ENCODE assay signal across 9 mouse cellular contexts in the genomic region with DNA sequence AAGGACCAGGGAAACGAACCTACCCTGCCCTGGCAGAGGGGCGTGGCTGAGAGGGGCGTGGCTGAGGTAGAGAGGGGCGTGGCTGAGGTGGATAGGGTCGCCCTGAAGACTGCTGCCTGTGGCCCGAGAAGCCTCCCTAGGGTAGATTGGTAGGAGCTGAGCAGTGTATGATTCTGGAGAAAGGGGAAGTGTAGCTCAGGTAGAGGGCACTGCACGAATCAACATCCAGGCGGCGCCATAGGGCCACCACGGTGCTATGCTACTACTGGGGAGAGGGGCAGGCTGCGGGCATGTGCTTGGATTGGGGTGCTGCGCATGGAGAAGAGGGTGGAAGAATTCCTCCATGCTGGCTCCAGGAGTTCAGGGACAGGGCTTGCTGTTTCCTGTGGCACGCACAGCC. TPM values are rescaled to one million over a fixed set of nuclear protein-coding genes. Genes with fewer than 3 reads are reported as not detected.
DNase-seq lines count a peak whose midpoint lies in the region; ATAC-seq and TF ChIP-seq lines count a peak whose summit lies in the region.
"Had no signal": no experiment of that assay in that cellular context is flagged by ENCODE, and none has a peak within 500 bp of the region (broad histone marks: within the 10 kb centered on the region; RNA-seq: fewer than 3 reads in every experiment).

No protein-coding gene starts in this region.

- H3K79me2 ChIP-seq in CH12.LX (replicated peaks; ENCODE audit: control insufficient read depth, extremely low read depth, insufficient read depth, poor library complexity, severe bottlenecking), result no peaks in the 10 kb centered on the region

- 46% methylated on average over 13 of the region's 13 CpGs for WGBS in hindbrain, embryonic 15.5 days
- WGBS in hindbrain, embryonic 14.5 days, result 46% methylated on average over 13 of the region's 13 CpGs

- DNase-seq in hindbrain, embryonic 14.5 days (ENCODE audit: low spot score), result no peak
- DNase-seq in CH12.LX (ENCODE audit: extremely low read depth), result peak; percentile 6
- peak; percentile 88 for DNase-seq in ZHBTc4 (ENCODE audit: low read depth, low spot score)
- DNase-seq in cerebellum, adult 9-10 months, result no peak
- no peak for DNase-seq in Muller cell, postnatal 12 days (ENCODE audit: inconsistent ontology term)
- no peak for DNase-seq in gastrocnemius, postnatal 14 days

- H3K4me2 ChIP-seq in hindbrain, embryonic 15.5 days, result 0 out of 2 replicates have a peak overlapping the region, but pooled peaks have one; percentile 5
- no peak overlapping the region for H3K4me2 ChIP-seq in hindbrain, embryonic 14.5 days (replicated peaks)
- H3K4me2 ChIP-seq in CH12.LX (ENCODE audit: insufficient read depth, low read depth, poor library complexity, severe bottlenecking), result no peak overlapping the region
- H3K4me2 ChIP-seq: midbrain, embryonic 12.5 days had no signal

- H3K4me3 ChIP-seq in hindbrain, embryonic 15.5 days, result no peak overlapping the region
- no peak overlapping the region for H3K4me3 ChIP-seq in hindbrain, embryonic 14.5 days (replicated peaks; ENCODE audit: low read length)
- no peak overlapping the region for H3K4me3 ChIP-seq in CH12.LX (replicated peaks in 1 of 3; ENCODE audit: low read depth in 2 of 3, low read length in 2 of 3, poor library complexity in 1 of 3)
- H3K4me3 ChIP-seq: midbrain, embryonic 12.5 days had no signal

- peak in 1 of 2 experiments; percentile 45; a peak in 2 of 4 replicates for TF ChIP-seq CTCF in CH12.LX (conservative IDR thresholded peaks at IDR 0.05 in 1 of 2, IDR thresholded peaks at IDR 0.05 in 1 of 2; ENCODE audit: low read depth in 2 of 2, low read length in 2 of 2)

- TF ChIP-seq RAD21 in CH12.LX (IDR thresholded peaks at IDR 0.05; ENCODE audit: low read depth, low read length), result peak; percentile 4

- no peak overlapping the region for H3K9ac ChIP-seq in hindbrain, embryonic 15.5 days
- no peak overlapping the region for H3K9ac ChIP-seq in hindbrain, embryonic 14.5 days
- H3K9ac ChIP-seq in CH12.LX (ENCODE audit: insufficient read depth, low read depth), result no peak overlapping the region
- H3K9ac ChIP-seq: midbrain, embryonic 12.5 days had no signal

- TF ChIP-seq POLR2A in CH12.LX (IDR thresholded peaks at IDR 0.05; ENCODE audit: low read depth, low read length), result no peak

- in situ Hi-C loops in CH12.LX (cut with MboI; ENCODE audit: low pct_ligation_motif_present, low pct_unique_long_range_greater_than_20kb, low sequenced_read_pairs), result no loop called here

- H3K9me3 ChIP-seq in hindbrain, embryonic 15.5 days, result no peaks in the 10 kb centered on the region
- H3K9me3 ChIP-seq in hindbrain, embryonic 14.5 days (ENCODE audit: control insufficient read depth, low read length), result no peaks in the 10 kb centered on the region
- peaks cover 4% of the 10 kb centered on the region for H3K9me3 ChIP-seq in CH12.LX (replicated peaks; ENCODE audit: low read length)
- H3K9me3 ChIP-seq: midbrain, embryonic 12.5 days had no signal

- intact Hi-C loops in gastrocnemius, postnatal 14 days (cut with DNase I; ENCODE audit: low total_unique reads), result loop anchor here (5.0 kb wide), 1 partner anchor 90 kb away; no protein-coding TSS in a partner anchor

- no peaks in the 10 kb centered on the region for H3K36me3 ChIP-seq in hindbrain, embryonic 15.5 days
- no peaks in the 10 kb centered on the region for H3K36me3 ChIP-seq in hindbrain, embryonic 14.5 days (replicated peaks; ENCODE audit: control insufficient read depth, insufficient read depth)
- H3K36me3 ChIP-seq in CH12.LX (replicated peaks in 1 of 2; ENCODE audit: control insufficient read depth in 1 of 2, insufficient read depth in 1 of 2, low read length in 1 of 2), result no peaks in the 10 kb centered on the region
- H3K36me3 ChIP-seq: midbrain, embryonic 12.5 days had no signal

- no peak for TF ChIP-seq EP300 in CH12.LX (IDR thresholded peaks at IDR 0.05; ENCODE audit: low read length)

- dilution Hi-C loops in CH12.LX (cut with MboI; ENCODE audit: extremely low pct_ligation_motif_present, extremely low pct_unique_long_range_greater_than_20kb, low sequenced_read_pairs), result no loop called here

- no peaks in the 10 kb centered on the region for H3K27me3 ChIP-seq in hindbrain, embryonic 15.5 days
- no peaks in the 10 kb centered on the region for H3K27me3 ChIP-seq in hindbrain, embryonic 14.5 days (ENCODE audit: control insufficient read depth, insufficient read depth, low read length)
- peaks cover 24% of the 10 kb centered on the region for H3K27me3 ChIP-seq in CH12.LX (replicated peaks)

- ATAC-seq in hindbrain, embryonic 15.5 days (ENCODE audit: low FRiP score, low read depth), result no peak
- no peak for ATAC-seq in hindbrain, embryonic 14.5 days (ENCODE audit: low FRiP score)
- ATAC-seq in megakaryocyte progenitor cell, adult 5-6 weeks (replicated peaks; ENCODE audit: poor library complexity), result peak; percentile 78

- peaks cover 26% of the 10 kb centered on the region for H3K4me1 ChIP-seq in hindbrain, embryonic 15.5 days (replicated peaks)
- peaks cover 13% of the 10 kb centered on the region; the same call in 1 of the 2 replicates for H3K4me1 ChIP-seq in hindbrain, embryonic 14.5 days (replicated peaks; ENCODE audit: control insufficient read depth, insufficient read depth, low read length)
- H3K4me1 ChIP-seq in CH12.LX (ENCODE audit: control insufficient read depth in 1 of 2, insufficient read depth in 2 of 2), result no peaks in the 10 kb centered on the region

- H3K27ac ChIP-seq in hindbrain, embryonic 15.5 days (replicated peaks), result no peak overlapping the region
- no peak overlapping the region for H3K27ac ChIP-seq in hindbrain, embryonic 14.5 days
- no peak overlapping the region for H3K27ac ChIP-seq in CH12.LX (ENCODE audit: insufficient read depth, low read depth)
- H3K27ac ChIP-seq: midbrain, embryonic 12.5 days had no signal

TF ChIP-seq in CH12.LX, 34 proteins besides CTCF, POLR2A, EP300 and RAD21:
- TF ChIP-seq SMC3 (IDR thresholded peaks at IDR 0.05; ENCODE audit: low read depth, low read length) (peak; percentile 31), BHLHE40 (IDR thresholded peaks at IDR 0.05; ENCODE audit: low read depth, low read length) (no peak)

RNA-seq across cellular contexts. Expression of a gene that starts 42.3 kb away (rescaled TPM):
- polyA plus RNA-seq in hindbrain, embryonic 15.5 days (2015; fragmentation: Nextera tagmentation; extraction: Ambion mirVana), result 18.3 and 19.9 TPM in 2 replicates
- 35.2 and 38.7 TPM in 2 replicates for polyA plus RNA-seq in hindbrain, embryonic 14.5 days (2014; fragmentation: Nextera tagmentation; extraction: Ambion mirVana)
- total RNA-seq in CH12.LX (2012; rRNA removed) (not detected in 2 replicates), CH12.LX (2014; rRNA removed) (0.03 and 0.11 TPM in 2 replicates)
- polyA plus RNA-seq in CH12.LX (2012; ENCODE audit: insufficient read length, low read depth), result not detected in 2 replicates
- total RNA-seq in megakaryocyte progenitor cell, adult 5-6 weeks (2015), result 0.22 and 0.57 TPM in 2 replicates
- 0.25 and 0.27 TPM in 2 replicates for total RNA-seq in megakaryocyte progenitor cell, adult 5-6 weeks (2017)
- total RNA-seq in gastrocnemius, postnatal 14 days (2021), result 10 to 100 TPM; 40.2 to 52.2 TPM

Comparison
In these comparisons a context has a peak if more than half of its experiments do, and no peak if none do; other contexts are left out.
1. DNase-seq: peak in CH12.LX (single experiment) and ZHBTc4 (single experiment); none in hindbrain, embryonic 14.5 days (single experiment), cerebellum, adult 9-10 months (single experiment), Muller cell, postnatal 12 days (single experiment) and gastrocnemius, postnatal 14 days (single experiment).
2. RNA of a gene that starts 42.3 kb away (total RNA-seq): 40.2 to 52.2 TPM in gastrocnemius, postnatal 14 days; 0.22 to 0.57 TPM in megakaryocyte progenitor cell, adult 5-6 weeks and 0.03 to 0.11 TPM in CH12.LX; every median in the first group is over 10 times any median in the second.